Mouse (Mus musculus) forebrain, embryonic 11.5 days (tissue): ENCODE measurements around the gene Sugp1. TPM values are rescaled to one million over a fixed set of nuclear protein-coding genes. Genes with fewer than 3 reads are reported as not detected.

ENCODE experiments used
- ATAC-seq: fragments of 200-750 bp; cut with Nextera tagmentation; replicated peaks from 2 replicates; pipeline ENCODE4 v1.8.0; 2017; ENCODE audit warnings: moderate TSS enrichment; ENCODE audit not compliant: low FRiP score
- DNase-seq: peaks from one replicate; pipeline ENCODE4 v3.0.0-alpha.2; 2017; ENCODE audit warnings: low spot score
- H3K27ac ChIP-seq: fragments of 300-500 bp; sonication (generic); 2 replicates; pipeline ENCODE4 v1.5.1; 2014; ENCODE audit warnings: low read depth, low read length
- H3K27me3 ChIP-seq: fragments of 300-500 bp; sonication (generic); 2 replicates; pipeline ENCODE4 v1.6.1; 2014; ENCODE audit warnings: mild to moderate bottlenecking, low read length, mixed read lengths; ENCODE audit not compliant: control insufficient read depth, insufficient read depth
- H3K36me3 ChIP-seq: fragments of 300-500 bp; sonication (generic); 2 replicates; pipeline ENCODE4 v1.6.1; 2014; ENCODE audit warnings: mild to moderate bottlenecking, low read length, moderate library complexity, mixed read lengths; ENCODE audit not compliant: control insufficient read depth, insufficient read depth
- H3K4me1 ChIP-seq: fragments of 300-500 bp; sonication (generic); replicated peaks from 2 replicates; pipeline ENCODE4 v1.6.1; 2014; ENCODE audit warnings: low read length, mixed read lengths; ENCODE audit not compliant: control insufficient read depth, insufficient read depth
- H3K4me2 ChIP-seq: fragments of 300-500 bp; sonication (generic); 2 replicates; pipeline ENCODE4 v1.6.1; 2014; ENCODE audit warnings: low read depth, mild to moderate bottlenecking, low read length, moderate library complexity, mixed read lengths; ENCODE audit not compliant: severe bottlenecking
- H3K4me3 ChIP-seq: fragments of 300-500 bp; sonication (generic); 2 replicates; pipeline ENCODE4 v1.5.1; 2014; ENCODE audit warnings: low read depth, low read length
- H3K9ac ChIP-seq: fragments of 300-500 bp; sonication (generic); 2 replicates; pipeline ENCODE4 v1.6.1; 2014; ENCODE audit warnings: low read length
- H3K9me3 ChIP-seq: fragments of 300-500 bp; sonication (generic); 2 replicates; pipeline ENCODE4 v1.6.1; 2016; ENCODE audit warnings: low read length, mixed read lengths; ENCODE audit not compliant: control insufficient read depth
- WGBS: fragments of 180-500 bp; shearing (Covaris S2); extraction: QIAGEN DNeasy Blood & Tissue Kit; methylation state at CpG from one replicate; pipeline ENCODE4 v1.1.7; 2014; 5-methylcytosine and 5-hydroxymethylcytosine counted together
- polyA plus RNA-seq: library from polyadenylated mRNA; unstranded; fragments of >200 nt; fragmentation: Nextera tagmentation; extraction: Ambion mirVana; gene quantifications from 2 replicates; pipeline ENCODE4 v1.2.1, GENCODE M21; 2014

Sugp1 gene
- 44.6 and 45.4 TPM in 2 replicates for polyA plus RNA-seq

DNA sequence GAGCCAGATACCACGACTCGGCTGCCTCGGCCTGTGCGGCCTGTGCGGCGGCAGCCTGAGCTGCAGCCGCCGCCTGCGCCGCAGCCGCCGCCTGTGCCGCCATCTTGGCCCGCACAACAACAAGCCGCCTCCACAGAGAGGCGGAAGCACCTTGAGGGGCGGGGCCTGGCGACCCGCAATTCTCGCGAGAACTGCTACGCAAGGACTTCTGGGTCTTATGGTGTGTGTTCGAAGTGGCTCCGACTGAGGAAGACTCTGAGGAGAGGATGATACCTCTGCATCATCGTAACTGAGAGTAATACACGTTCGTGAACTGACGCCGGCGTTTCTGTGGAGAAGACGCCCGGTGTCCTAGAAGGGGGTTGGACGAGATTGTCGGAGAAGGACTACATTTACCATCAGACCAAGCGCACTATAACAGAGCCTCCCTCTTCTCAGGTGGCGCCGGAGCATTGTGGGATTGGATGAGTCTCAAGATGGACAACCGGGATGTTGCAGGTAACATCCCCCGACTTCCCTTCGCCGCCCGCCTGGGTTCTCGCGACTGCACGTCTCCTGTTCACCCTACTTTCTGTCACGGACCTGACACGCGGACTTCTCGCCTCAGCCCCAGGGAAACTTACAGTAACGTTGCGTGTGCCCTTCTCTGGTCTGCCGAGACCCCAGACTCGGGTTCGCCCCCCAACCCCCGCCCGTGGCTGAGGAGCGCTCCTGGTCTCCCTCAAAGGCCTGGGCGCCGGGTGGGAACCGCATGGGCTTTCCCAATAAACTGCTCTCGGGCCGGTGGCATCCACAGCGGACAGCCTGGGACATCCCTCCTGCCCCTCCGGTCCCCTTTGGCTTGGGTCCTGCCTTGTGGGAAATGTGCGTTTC, at the start of gene Sugp1, which contains the start of gene Mau2:
Gene Sugp1 (plus strand): TSS at position 231 of the 873 bp plus-strand sequence.
Gene Mau2 (minus strand): TSS at position 152 of the 873 bp plus-strand sequence.
- ATAC-seq (peak; percentile 96), DNase-seq (peak; percentile 97)
- Histone ChIP-seq H3K27ac (no peak within 1 kb of the TSS), H3K4me3 (peak within 1 kb of the TSS; percentile 95), H3K4me2 (peak within 1 kb of the TSS; percentile 91), H3K9ac (peak within 1 kb of the TSS; percentile 80), H3K9me3 (no peaks in the 10 kb centered on the region), H3K36me3 (no peaks in the 10 kb centered on the region), H3K4me1 (peaks cover 8% of the 10 kb centered on the region; the same call in 1 of the 2 replicates), H3K27me3 (no peaks in the 10 kb centered on the region)
- under 1% methylated on average over 65 of the region's 65 CpGs for WGBS

DNA sequence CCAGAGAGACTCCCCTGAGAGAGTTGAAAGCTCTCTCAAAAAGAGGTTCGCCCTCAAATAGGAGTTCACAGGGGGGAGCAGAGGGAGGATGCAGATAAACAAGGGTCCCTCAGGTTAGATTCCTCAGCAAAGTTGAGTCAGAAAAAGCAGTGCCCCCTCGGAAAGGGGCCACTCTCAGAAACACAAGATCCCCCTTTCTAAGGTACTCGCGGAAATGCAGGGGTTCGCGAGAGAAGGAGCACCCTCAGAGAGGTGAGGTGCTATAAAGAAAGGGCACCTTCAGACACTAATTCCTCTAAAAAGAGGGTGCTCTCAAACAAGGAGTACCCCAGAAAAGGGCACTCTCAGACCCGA, 47.2 kb upstream of the Sugp1 start:
- Histone ChIP-seq H3K4me3 (peak overlapping the region; percentile 89), H3K27me3 (no peaks in the 10 kb centered on the region), H3K9me3 (no peaks in the 10 kb centered on the region), H3K4me2 (peak overlapping the region; percentile 85), H3K4me1 (peaks cover 4% of the 10 kb centered on the region; the same call in 1 of the 2 replicates), H3K27ac (peak overlapping the region; percentile 89), H3K36me3 (no peaks in the 10 kb centered on the region), H3K9ac (peak overlapping the region; percentile 78)
- WGBS: 0% methylated on average over 7 of the region's 7 CpGs
- ATAC-seq (no peak), DNase-seq (no peak)

DNA sequence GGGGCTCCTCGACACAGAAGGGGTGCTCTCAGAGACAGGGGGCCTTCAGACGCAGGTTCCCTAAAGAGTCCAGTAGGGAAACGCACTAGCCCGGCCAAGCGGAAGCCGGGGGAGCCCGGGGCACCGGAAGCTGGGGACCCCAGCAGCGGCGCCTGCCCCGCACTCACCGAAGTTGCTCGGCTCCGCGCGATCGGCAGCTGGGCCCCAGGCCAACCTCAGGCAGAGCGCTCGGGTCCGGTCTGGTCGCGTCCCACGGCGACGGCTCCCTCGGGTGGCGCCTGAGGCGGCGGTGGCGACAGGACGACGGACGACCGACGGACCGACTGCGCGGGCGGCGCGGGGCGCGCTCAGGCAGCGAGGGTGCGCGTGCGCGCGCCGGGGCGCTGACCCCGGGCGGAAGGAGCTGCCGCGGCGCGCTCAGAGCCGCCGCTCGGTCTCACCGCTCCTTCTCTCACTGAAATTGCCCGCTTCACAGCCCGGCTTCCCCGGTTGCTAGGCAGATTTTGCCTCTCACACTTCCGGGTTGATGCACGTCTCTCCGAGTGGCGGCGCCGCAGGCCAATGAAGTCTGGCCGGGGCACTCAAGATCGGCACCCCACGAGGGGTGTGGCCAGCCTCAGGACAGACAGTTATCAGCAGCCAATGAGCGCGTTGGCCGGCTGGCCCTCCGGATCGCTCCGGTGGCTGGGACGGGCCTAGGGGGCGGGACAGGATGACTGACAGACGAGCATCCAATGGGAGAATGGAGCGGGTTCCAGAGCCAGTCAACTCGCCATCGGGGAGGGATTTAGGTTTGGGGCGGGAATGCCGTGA, 46.6 kb upstream of the Sugp1 start, which contains the start of gene Gatad2a:
Gene Gatad2a (minus strand): TSS at position 609 of the 813 bp plus-strand sequence.
- Histone ChIP-seq H3K4me3 (peak within 1 kb of the TSS; percentile 89), H3K9ac (peak within 1 kb of the TSS; percentile 78), H3K27ac (peak within 1 kb of the TSS; percentile 89), H3K4me2 (peak within 1 kb of the TSS; percentile 85), H3K36me3 (no peaks in the 10 kb centered on the region), H3K27me3 (no peaks in the 10 kb centered on the region), H3K4me1 (peaks cover 4% of the 10 kb centered on the region; the same call in 1 of the 2 replicates), H3K9me3 (no peaks in the 10 kb centered on the region)
- peak; percentile 100 for DNase-seq
- under 1% methylated on average over 83 of the region's 87 CpGs for WGBS
- ATAC-seq: peak; percentile 100

DNA sequence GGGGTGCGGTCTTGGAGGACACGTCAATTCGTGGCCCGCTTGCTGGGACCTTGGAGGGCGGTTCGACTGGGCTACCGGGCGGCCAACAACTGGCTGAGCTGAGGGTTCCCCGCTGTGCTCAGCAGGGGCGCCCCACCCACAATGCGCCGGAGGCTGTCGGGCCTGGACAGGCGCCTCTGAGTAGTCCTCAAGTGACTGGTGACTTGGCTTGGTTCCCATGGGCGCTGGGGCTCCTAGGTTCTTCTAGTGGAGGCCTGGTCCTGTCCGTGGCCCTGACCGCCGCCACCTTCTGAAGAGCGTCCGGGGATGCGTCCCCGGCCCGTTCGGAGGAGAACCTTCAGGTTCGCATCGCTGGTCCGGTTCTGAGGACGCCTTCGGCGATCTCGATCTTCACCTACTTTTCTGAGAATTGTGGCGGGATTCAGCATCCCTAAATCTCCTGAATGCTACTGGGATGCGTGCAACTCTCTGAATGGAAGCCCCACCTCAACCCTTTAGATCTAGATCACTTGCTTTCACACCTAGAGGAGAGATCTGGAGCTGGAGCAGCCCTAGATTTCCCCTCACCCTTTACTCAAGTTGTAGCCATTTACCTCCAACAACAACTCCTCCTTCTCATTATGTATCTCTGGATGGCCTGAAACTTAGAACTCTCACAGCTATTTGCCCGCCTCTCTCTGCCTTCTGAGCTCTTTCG, 45.9 kb upstream of the Sugp1 start:
- 3% methylated on average over 35 of the region's 35 CpGs for WGBS
- H3K27me3 ChIP-seq: no peaks in the 10 kb centered on the region
- peak overlapping the region; percentile 89 for H3K4me3 ChIP-seq
- no peak overlapping the region for H3K27ac ChIP-seq
- H3K9me3 ChIP-seq: no peaks in the 10 kb centered on the region
- no peak for DNase-seq
- no peak for ATAC-seq
- peak overlapping the region; percentile 60 for H3K9ac ChIP-seq
- H3K4me1 ChIP-seq: peaks cover 6% of the 10 kb centered on the region; the same call in 1 of the 2 replicates
- no peaks in the 10 kb centered on the region for H3K36me3 ChIP-seq
- peak overlapping the region; percentile 85 for H3K4me2 ChIP-seq

DNA sequence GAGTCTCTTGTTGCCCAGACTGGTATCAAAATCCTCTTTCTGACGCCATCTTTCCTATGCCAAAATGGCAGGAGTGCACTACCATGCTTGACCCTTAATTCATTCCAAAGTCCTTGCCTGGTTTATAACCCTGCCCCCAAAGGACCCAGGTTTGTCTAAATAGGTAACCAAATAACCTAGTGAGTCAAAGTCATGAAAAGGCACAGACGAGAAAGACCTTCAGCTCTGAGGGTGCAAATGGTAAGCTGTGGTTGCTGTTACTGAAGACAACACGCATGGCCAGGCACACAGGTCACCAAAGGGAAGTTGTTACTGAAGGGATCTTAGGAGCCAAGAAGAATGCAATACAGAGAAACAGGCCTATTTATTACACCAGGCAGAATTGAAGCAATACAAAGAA, 43.9 kb upstream of the Sugp1 start:
- H3K4me3 ChIP-seq: no peak overlapping the region
- H3K36me3 ChIP-seq: no peaks in the 10 kb centered on the region
- no peak overlapping the region for H3K27ac ChIP-seq
- peaks cover 6% of the 10 kb centered on the region; the same call in 1 of the 2 replicates for H3K4me1 ChIP-seq
- H3K9me3 ChIP-seq: no peaks in the 10 kb centered on the region
- H3K9ac ChIP-seq: no peak overlapping the region
- no peak overlapping the region for H3K4me2 ChIP-seq
- 92% methylated on average over 3 of the region's 3 CpGs for WGBS
- ATAC-seq: no peak
- H3K27me3 ChIP-seq: no peaks in the 10 kb centered on the region
- no peak for DNase-seq

DNA sequence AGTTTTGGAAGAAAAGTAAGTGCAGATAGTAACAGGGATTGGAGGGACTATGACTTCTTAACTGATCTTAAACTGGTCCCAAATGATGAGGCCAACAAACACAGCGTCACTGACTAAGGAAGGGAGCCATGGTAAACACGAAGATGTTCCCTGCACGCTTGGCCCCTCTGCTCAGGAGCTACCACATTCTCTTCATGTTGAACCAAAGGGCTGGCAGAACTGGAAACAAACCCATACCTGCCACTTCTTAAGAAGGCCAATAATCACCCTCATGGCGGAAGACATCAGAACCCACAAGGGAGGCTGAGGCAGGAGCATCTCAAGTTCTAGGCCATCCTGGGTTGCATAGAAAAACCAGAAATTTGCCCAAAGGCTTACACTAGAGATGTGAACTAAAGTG, 43.4 kb upstream of the Sugp1 start:
- 90% methylated on average over 4 of the region's 4 CpGs for WGBS
- no peak for DNase-seq

DNA sequence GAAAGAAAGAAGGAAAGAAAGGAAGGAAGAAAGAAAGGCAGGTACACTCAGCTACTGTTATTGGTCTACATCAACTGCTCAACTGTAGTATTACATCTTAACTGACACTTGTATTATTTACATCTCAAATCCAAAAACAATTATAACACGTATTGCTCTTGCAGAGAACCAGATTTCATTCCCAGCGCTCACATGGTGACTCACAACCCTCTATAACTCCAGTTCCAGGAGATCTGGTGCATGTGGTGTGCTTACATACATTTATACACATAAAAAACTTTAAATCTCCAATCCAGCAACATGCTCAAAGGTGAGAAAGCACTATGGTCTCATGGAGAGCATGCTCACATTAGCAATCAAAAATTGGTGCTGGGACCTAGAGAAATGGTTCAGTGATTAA, 42.4 kb upstream of the Sugp1 start:
- H3K9ac ChIP-seq: no peak overlapping the region
- H3K4me3 ChIP-seq: no peak overlapping the region
- H3K4me2 ChIP-seq: no peak overlapping the region
- H3K9me3 ChIP-seq: no peaks in the 10 kb centered on the region
- DNase-seq (no peak), ATAC-seq (no peak)
- 94% methylated on average over 2 of the region's 2 CpGs for WGBS
- peaks cover 3% of the 10 kb centered on the region; the same call in 1 of the 2 replicates for H3K4me1 ChIP-seq
- H3K27me3 ChIP-seq: no peaks in the 10 kb centered on the region
- H3K27ac ChIP-seq: no peak overlapping the region
- no peaks in the 10 kb centered on the region for H3K36me3 ChIP-seq

More for the DNA sequence above, 43.4 kb upstream of the Sugp1 start:
- no peaks in the 10 kb centered on the region for H3K27me3 ChIP-seq
- no peak overlapping the region for H3K4me2 ChIP-seq
- H3K9me3 ChIP-seq: no peaks in the 10 kb centered on the region
- H3K4me1 ChIP-seq: peaks cover 6% of the 10 kb centered on the region; the same call in 1 of the 2 replicates
- H3K9ac ChIP-seq: no peak overlapping the region
- no peaks in the 10 kb centered on the region for H3K36me3 ChIP-seq
- no peak for ATAC-seq
- no peak overlapping the region for H3K27ac ChIP-seq
- no peak overlapping the region for H3K4me3 ChIP-seq
